In the genomic region with DNA sequence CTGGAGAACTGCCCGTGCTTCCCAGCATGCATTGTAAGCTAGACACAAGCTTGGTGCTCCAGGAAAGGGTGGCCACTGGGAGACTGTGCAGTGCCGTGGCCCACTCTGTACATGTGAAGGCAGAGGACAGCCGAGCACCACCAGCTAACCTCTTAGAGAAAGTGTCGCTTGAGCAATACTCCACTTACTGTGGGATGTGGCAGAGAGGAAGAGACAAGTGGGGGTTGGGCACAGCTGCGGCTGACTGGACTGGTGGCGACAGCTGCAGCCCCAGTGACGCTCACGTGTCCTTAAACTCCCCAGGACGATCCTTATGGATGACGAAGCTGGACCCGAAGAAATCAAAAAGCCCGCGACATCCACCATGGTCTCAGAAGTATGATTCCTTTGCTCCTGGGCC, we compare ENCODE assay signal across 17 mouse cellular contexts.
"Had no signal": no experiment of that assay in that cellular context is flagged by ENCODE, and none has a peak within 500 bp of the region (broad histone marks: within the 10 kb centered on the region; RNA-seq: fewer than 3 reads in every experiment).

No protein-coding gene starts in this region.

- H3K9me3 ChIP-seq: kidney, embryonic 15.5 days; midbrain, embryonic 15.5 days; stomach, embryonic 15.5 days had no signal

- H3K27ac ChIP-seq: kidney, embryonic 15.5 days; left cerebral cortex, adult 2 months; liver, embryonic 13.5 days; macrophage; midbrain, embryonic 15.5 days; neural tube, embryonic 13.5 days; stomach, embryonic 15.5 days had no signal

- DNase-seq: kidney, adult 2 months; kidney, postnatal 14 days; liver; liver, embryonic 13.5 days; liver, postnatal 0 days; retina, postnatal 1 day; thymus, adult 2 months; thymus, postnatal 25 days had no signal

- H3K4me2 ChIP-seq: kidney, embryonic 15.5 days; liver, embryonic 13.5 days; midbrain, embryonic 11.5 days; midbrain, embryonic 15.5 days; neural tube, embryonic 13.5 days; stomach, embryonic 15.5 days had no signal

- H3K4me3 ChIP-seq: kidney, embryonic 15.5 days; left cerebral cortex, adult 2 months; liver, embryonic 13.5 days; megakaryocyte, embryonic 14.5 days; midbrain, embryonic 15.5 days; neural tube, embryonic 13.5 days; stomach, embryonic 15.5 days had no signal

- H3K9ac ChIP-seq: kidney, embryonic 15.5 days; liver, embryonic 13.5 days; liver, postnatal 0 days; midbrain, embryonic 15.5 days; neural tube, embryonic 13.5 days; stomach, embryonic 15.5 days had no signal

- H3K4me1 ChIP-seq: kidney, embryonic 15.5 days; liver, embryonic 13.5 days; megakaryocyte, embryonic 14.5 days; midbrain, embryonic 15.5 days; stomach, embryonic 15.5 days had no signal

- ATAC-seq: intestine, embryonic 16.5 days; liver, postnatal 0 days; midbrain, embryonic 15.5 days had no signal

- H3K36me3 ChIP-seq: kidney, embryonic 15.5 days; liver, embryonic 13.5 days; midbrain, embryonic 15.5 days; neural tube, embryonic 13.5 days; stomach, embryonic 15.5 days had no signal

- H3K27me3 ChIP-seq: kidney, embryonic 15.5 days; liver, embryonic 13.5 days; midbrain, embryonic 15.5 days; neural tube, embryonic 13.5 days; stomach, embryonic 15.5 days had no signal
